Mouse (Mus musculus): ENCODE results near the gene Grik2. TPM values are rescaled to one million over a fixed set of nuclear protein-coding genes. Genes with fewer than 3 reads are reported as not detected.
"Not testable (repeated sequence)": the region's sequence is repeated elsewhere in the genome, so short reads cannot be mapped to it uniquely, and the experiment has no call there.

Gene Grik2
- polyA plus RNA-seq, 1 experiment from 2014 or later: 28.1 TPM

- ATAC-seq: no peak
Measured at GRCm38 (mm10) chr10:49456791-49457190, 331.8 kb downstream of the Grik2 start.

GRCm38 (mm10) chr10:49453535-49453934 is 335.0 kb downstream of the Grik2 start:
- no peak for ATAC-seq
- H3K4me3 ChIP-seq: no peak overlapping the region
- H3K4me1 ChIP-seq: no peaks in the 10 kb centered on the region
- H3K4me2 ChIP-seq: no peak overlapping the region
- no peaks in the 10 kb centered on the region for H3K9me3 ChIP-seq (replicated peaks)
- no peaks in the 10 kb centered on the region for H3K36me3 ChIP-seq (ENCODE audit: poor library complexity, severe bottlenecking)
- H3K27ac ChIP-seq: no peak overlapping the region
- H3K27me3 ChIP-seq: no peaks in the 10 kb centered on the region
- H3K9ac ChIP-seq: no peak overlapping the region

More at GRCm38 (mm10) chr10:49456791-49457190, 331.8 kb downstream of the Grik2 start:
- H3K9ac ChIP-seq: no peak overlapping the region
- H3K4me2 ChIP-seq: no peak overlapping the region
- no peak overlapping the region for H3K4me3 ChIP-seq
- H3K27ac ChIP-seq: no peak overlapping the region
- no peaks in the 10 kb centered on the region for H3K27me3 ChIP-seq
- no peaks in the 10 kb centered on the region for H3K4me1 ChIP-seq
- 92% methylated on average over 2 of the region's 2 CpGs for WGBS
- H3K9me3 ChIP-seq (replicated peaks): no peaks in the 10 kb centered on the region
- no peaks in the 10 kb centered on the region for H3K36me3 ChIP-seq (ENCODE audit: poor library complexity, severe bottlenecking)

GRCm38 (mm10) chr10:49441369-49441768 is 347.2 kb downstream of the Grik2 start:
- no peak overlapping the region for H3K4me2 ChIP-seq
- no peak for ATAC-seq
- no peak overlapping the region for H3K4me3 ChIP-seq
- WGBS: 92% methylated on average over 1 of the region's 1 CpGs
- 0 out of 2 replicates have a peak, but pooled peaks cover 4% of the 10 kb centered on the region for H3K4me1 ChIP-seq
- no peaks in the 10 kb centered on the region for H3K36me3 ChIP-seq (ENCODE audit: poor library complexity, severe bottlenecking)
- no peak overlapping the region for H3K9ac ChIP-seq
- no peak overlapping the region for H3K27ac ChIP-seq
- H3K9me3 ChIP-seq (replicated peaks): no peaks in the 10 kb centered on the region
- H3K27me3 ChIP-seq: no peaks in the 10 kb centered on the region

- no peak overlapping the region for H3K9ac ChIP-seq
- 0 out of 2 replicates have a peak, but pooled peaks cover 4% of the 10 kb centered on the region for H3K4me1 ChIP-seq
- no peaks in the 10 kb centered on the region for H3K36me3 ChIP-seq (ENCODE audit: poor library complexity, severe bottlenecking)
- no peak overlapping the region for H3K4me3 ChIP-seq
- 37% methylated on average over 2 of the region's 2 CpGs for WGBS
- H3K27ac ChIP-seq: no peak overlapping the region
- H3K4me2 ChIP-seq: no peak overlapping the region
- no peaks in the 10 kb centered on the region for H3K27me3 ChIP-seq
- no peaks in the 10 kb centered on the region for H3K9me3 ChIP-seq (replicated peaks)
- ATAC-seq: peak; percentile 83
Measured at GRCm38 (mm10) chr10:49437057-49437456, 351.5 kb downstream of the Grik2 start.

GRCm38 (mm10) chr10:49436301-49436700 is 352.3 kb downstream of the Grik2 start:
- 0 out of 2 replicates have a peak, but pooled peaks cover 4% of the 10 kb centered on the region for H3K4me1 ChIP-seq
- ATAC-seq: no peak

GRCm38 (mm10) chr10:49432825-49433224 is 355.7 kb downstream of the Grik2 start:
- H3K9ac ChIP-seq: no peak overlapping the region
- no peaks in the 10 kb centered on the region for H3K27me3 ChIP-seq
- 93% methylated on average over 2 of the region's 2 CpGs for WGBS
- H3K4me1 ChIP-seq: 0 out of 2 replicates have a peak, but pooled peaks cover 4% of the 10 kb centered on the region
- no peaks in the 10 kb centered on the region for H3K9me3 ChIP-seq (replicated peaks)
- ATAC-seq: no peak
- H3K4me2 ChIP-seq: no peak overlapping the region
- H3K36me3 ChIP-seq (ENCODE audit: poor library complexity, severe bottlenecking): no peaks in the 10 kb centered on the region
- no peak overlapping the region for H3K4me3 ChIP-seq
- H3K27ac ChIP-seq: no peak overlapping the region

More at GRCm38 (mm10) chr10:49436301-49436700, 352.3 kb downstream of the Grik2 start:
- Histone ChIP-seq H3K9ac (no peak overlapping the region), H3K36me3 (ENCODE audit: poor library complexity, severe bottlenecking) (no peaks in the 10 kb centered on the region), H3K27ac (no peak overlapping the region), H3K27me3 (no peaks in the 10 kb centered on the region), H3K4me2 (no peak overlapping the region), H3K4me3 (no peak overlapping the region), H3K9me3 (replicated peaks) (no peaks in the 10 kb centered on the region)
- 86% methylated on average over 2 of the region's 2 CpGs for WGBS

- H3K27me3 ChIP-seq; H3K4me3 ChIP-seq; ATAC-seq; H3K9ac ChIP-seq; H3K4me2 ChIP-seq; H3K4me1 ChIP-seq; H3K27ac ChIP-seq; H3K36me3 ChIP-seq (ENCODE audit: poor library complexity, severe bottlenecking); H3K9me3 ChIP-seq (replicated peaks): not testable (repeated sequence)
- 64% methylated on average over 1 of the region's 1 CpGs for WGBS
Measured at GRCm38 (mm10) chr10:49417206-49417605, 371.4 kb downstream of the Grik2 start.

GRCm38 (mm10) chr10:49382996-49383395 is 405.6 kb downstream of the Grik2 start:
- H3K9ac ChIP-seq: no peak overlapping the region
- H3K27ac ChIP-seq: no peak overlapping the region
- 69% methylated on average over 3 of the region's 3 CpGs for WGBS
- no peak overlapping the region for H3K4me3 ChIP-seq
- no peaks in the 10 kb centered on the region for H3K27me3 ChIP-seq
- no peak overlapping the region for H3K4me2 ChIP-seq
- H3K9me3 ChIP-seq (replicated peaks): no peaks in the 10 kb centered on the region
- no peaks in the 10 kb centered on the region for H3K4me1 ChIP-seq
- no peaks in the 10 kb centered on the region for H3K36me3 ChIP-seq (ENCODE audit: poor library complexity, severe bottlenecking)
- no peak for ATAC-seq

GRCm38 (mm10) chr10:49381852-49382251 is 406.7 kb downstream of the Grik2 start:
- no peak for ATAC-seq
- H3K4me2 ChIP-seq: no peak overlapping the region
- no peak overlapping the region for H3K4me3 ChIP-seq
- H3K27me3 ChIP-seq: no peaks in the 10 kb centered on the region
- no peak overlapping the region for H3K9ac ChIP-seq
- H3K4me1 ChIP-seq: no peaks in the 10 kb centered on the region
- 67% methylated on average over 2 of the region's 2 CpGs for WGBS
- H3K9me3 ChIP-seq (replicated peaks): no peaks in the 10 kb centered on the region
- no peaks in the 10 kb centered on the region for H3K36me3 ChIP-seq (ENCODE audit: poor library complexity, severe bottlenecking)
- no peak overlapping the region for H3K27ac ChIP-seq

GRCm38 (mm10) chr10:49368601-49369000 is 420.0 kb downstream of the Grik2 start:
- no peak overlapping the region for H3K4me3 ChIP-seq
- no peak for ATAC-seq
- WGBS: 100% methylated on average over 2 of the region's 2 CpGs
- no peaks in the 10 kb centered on the region for H3K27me3 ChIP-seq
- H3K27ac ChIP-seq: no peak overlapping the region
- H3K4me2 ChIP-seq: no peak overlapping the region
- H3K9me3 ChIP-seq (replicated peaks): no peaks in the 10 kb centered on the region
- H3K9ac ChIP-seq: no peak overlapping the region
- no peaks in the 10 kb centered on the region for H3K4me1 ChIP-seq
- H3K36me3 ChIP-seq (ENCODE audit: poor library complexity, severe bottlenecking): peaks cover 4% of the 10 kb centered on the region; the same call in 1 of the 2 replicates

- peaks cover 4% of the 10 kb centered on the region; the same call in 1 of the 2 replicates for H3K36me3 ChIP-seq (ENCODE audit: poor library complexity, severe bottlenecking)
- no peak for ATAC-seq
- H3K4me3 ChIP-seq: no peak overlapping the region
- H3K4me1 ChIP-seq: no peaks in the 10 kb centered on the region
- no peak overlapping the region for H3K9ac ChIP-seq
- H3K27me3 ChIP-seq: no peaks in the 10 kb centered on the region
- no peak overlapping the region for H3K4me2 ChIP-seq
- no peaks in the 10 kb centered on the region for H3K9me3 ChIP-seq (replicated peaks)
- no peak overlapping the region for H3K27ac ChIP-seq
Measured at GRCm38 (mm10) chr10:49365262-49365661, 423.3 kb downstream of the Grik2 start.

- H3K9ac ChIP-seq: no peak overlapping the region
- peak; percentile 96 for ATAC-seq
- no peak overlapping the region for H3K4me2 ChIP-seq
- H3K9me3 ChIP-seq (replicated peaks): no peaks in the 10 kb centered on the region
- H3K4me1 ChIP-seq: peaks cover 4% of the 10 kb centered on the region; the same call in 1 of the 2 replicates
- no peak overlapping the region for H3K27ac ChIP-seq
- H3K36me3 ChIP-seq (ENCODE audit: poor library complexity, severe bottlenecking): no peaks in the 10 kb centered on the region
- no peak overlapping the region for H3K4me3 ChIP-seq
- no peaks in the 10 kb centered on the region for H3K27me3 ChIP-seq
Measured at GRCm38 (mm10) chr10:49322413-49322812, 466.2 kb downstream of the Grik2 start.

GRCm38 (mm10) chr10:49319880-49320279 is 468.7 kb downstream of the Grik2 start:
- WGBS: 89% methylated on average over 2 of the region's 2 CpGs
- no peak overlapping the region for H3K4me2 ChIP-seq
- H3K4me1 ChIP-seq: peaks cover 4% of the 10 kb centered on the region; the same call in 1 of the 2 replicates
- H3K9ac ChIP-seq: no peak overlapping the region
- ATAC-seq: no peak
- H3K4me3 ChIP-seq: no peak overlapping the region
- H3K9me3 ChIP-seq (replicated peaks): no peaks in the 10 kb centered on the region
- no peaks in the 10 kb centered on the region for H3K36me3 ChIP-seq (ENCODE audit: poor library complexity, severe bottlenecking)
- no peak overlapping the region for H3K27ac ChIP-seq
- no peaks in the 10 kb centered on the region for H3K27me3 ChIP-seq
